Mouse (Mus musculus): ENCODE results near the gene Ahdc1. TPM values are rescaled to one million over a fixed set of nuclear protein-coding genes. Genes with fewer than 3 reads are reported as not detected.

Ahdc1 gene
- total RNA-seq, 2 experiments from 2014 or later, result 41.1 to 48.7 TPM

GRCm38 (mm10) chr4:133018263-133018798 lies 7.3 kb downstream of the Ahdc1 start:
- DNase-seq, result no peak

GRCm38 (mm10) chr4:133020721-133021120 lies 9.7 kb downstream of the Ahdc1 start:
- DNase-seq, result no peak

GRCm38 (mm10) chr4:133021181-133021671 lies 10.2 kb downstream of the Ahdc1 start:
- DNase-seq, result no peak

GRCm38 (mm10) chr4:133022217-133022616 lies 11.2 kb downstream of the Ahdc1 start:
- no peak for DNase-seq

GRCm38 (mm10) chr4:133022954-133023635 lies 12.0 kb downstream of the Ahdc1 start:
- DNase-seq, result no peak

- DNase-seq, result no peak
Measured at GRCm38 (mm10) chr4:133023636-133024035, 12.6 kb downstream of the Ahdc1 start.

- no peak for DNase-seq
Measured at GRCm38 (mm10) chr4:133024404-133024803, 13.3 kb downstream of the Ahdc1 start.

- DNase-seq, result peak; percentile 73
Measured at GRCm38 (mm10) chr4:133024969-133025685, 14.1 kb downstream of the Ahdc1 start.

GRCm38 (mm10) chr4:133026272-133026671 lies 15.2 kb downstream of the Ahdc1 start:
- DNase-seq, result no peak

GRCm38 (mm10) chr4:133026826-133027375 lies 15.8 kb downstream of the Ahdc1 start:
- no peak for DNase-seq

GRCm38 (mm10) chr4:133027721-133028120 lies 16.7 kb downstream of the Ahdc1 start:
- no peak for DNase-seq

GRCm38 (mm10) chr4:133028193-133028592 lies 17.1 kb downstream of the Ahdc1 start:
- DNase-seq, result no peak

- DNase-seq, result no peak
Measured at GRCm38 (mm10) chr4:133028875-133029274, 17.8 kb downstream of the Ahdc1 start.

GRCm38 (mm10) chr4:133032410-133033095 lies 21.5 kb downstream of the Ahdc1 start:
- DNase-seq, result no peak

GRCm38 (mm10) chr4:133034478-133034877 lies 23.4 kb downstream of the Ahdc1 start:
- no peak for DNase-seq

GRCm38 (mm10) chr4:133035446-133035845 lies 24.4 kb downstream of the Ahdc1 start:
- no peak for DNase-seq

GRCm38 (mm10) chr4:133035946-133036345 lies 24.9 kb downstream of the Ahdc1 start:
- DNase-seq, result no peak

- DNase-seq, result no peak
Measured at GRCm38 (mm10) chr4:133037293-133037692, 26.2 kb downstream of the Ahdc1 start.

- DNase-seq, result no peak
Measured at GRCm38 (mm10) chr4:133037798-133038197, 26.7 kb downstream of the Ahdc1 start.

GRCm38 (mm10) chr4:133038521-133039115 lies 27.6 kb downstream of the Ahdc1 start:
- peak; percentile 82 for DNase-seq

- peak; percentile 74 for DNase-seq
Measured at GRCm38 (mm10) chr4:133039116-133039819, 28.2 kb downstream of the Ahdc1 start.

GRCm38 (mm10) chr4:133039832-133040231 lies 28.8 kb downstream of the Ahdc1 start:
- no peak for DNase-seq

All from heart, postnatal 4 days (tissue).